Mouse (Mus musculus) brain, embryonic 14.5 days (tissue): ENCODE measurements at regions not wholly inside any gene's neighbourhood (a gene's known extent, or its start where the extent isn't known, plus 50 kb on each side); places are given as distances from the start of the nearest gene placed in this dataset.

Experiments
- CTCF ChIP-seq: fragments of 200-500 bp; IDR thresholded peaks from 2 replicates; pipeline ENCODE4 v1.5.1; 2012; ENCODE audit warnings: inconsistent platforms, mild to moderate bottlenecking, moderate library complexity, borderline replicate concordance; ENCODE audit not compliant: insufficient read depth, insufficient read length; ENCODE audit errors: extremely low read depth
- POLR2A ChIP-seq: fragments of 200-500 bp; IDR thresholded peaks from 2 replicates; pipeline ENCODE4 v1.6.1; 2012; ENCODE audit warnings: mild to moderate bottlenecking, inconsistent platforms, borderline replicate concordance; ENCODE audit not compliant: poor library complexity, insufficient read depth, insufficient read length, severe bottlenecking; ENCODE audit errors: extremely low read depth

DNA sequence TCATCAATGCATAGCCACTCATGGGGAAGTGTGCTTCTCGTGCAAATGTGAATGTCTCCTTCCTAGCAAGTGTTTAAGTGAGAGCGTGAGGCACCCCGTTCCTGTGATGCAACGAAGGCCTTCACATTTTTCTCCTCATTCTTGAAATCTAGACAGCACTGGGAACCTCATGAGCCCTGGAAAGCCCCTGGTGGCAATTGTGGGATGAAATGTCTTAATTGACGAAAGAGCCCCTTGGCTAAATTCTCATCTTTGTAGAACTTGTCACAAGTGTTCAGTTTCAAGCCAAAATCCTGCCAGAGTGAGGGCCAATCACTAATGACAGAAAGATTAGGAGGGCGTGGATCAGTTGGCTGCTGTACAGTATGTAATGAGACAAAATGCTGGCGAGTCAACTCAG is 208.6 kb upstream of the Gmds start:
- TF ChIP-seq CTCF: no peak
- no peak for TF ChIP-seq POLR2A
